Mouse (Mus musculus) embryonic facial prominence, embryonic 15.5 days (tissue): ENCODE results near the gene Defb29. TPM values are rescaled to one million over a fixed set of nuclear protein-coding genes. Genes with fewer than 3 reads are reported as not detected.

Experiments used
- ATAC-seq: fragments of 200-750 bp; cut with Nextera tagmentation; 2 replicates; pipeline ENCODE4 v1.8.0; 2017; ENCODE audit warnings: low read depth, moderate TSS enrichment; ENCODE audit not compliant: insufficient number of reproducible peaks, low FRiP score, low TSS enrichment
- H3K27ac ChIP-seq: fragments of 300-500 bp; sonication (generic); replicated peaks from 2 replicates; pipeline ENCODE4 v1.5.1; 2015; ENCODE audit warnings: mild to moderate bottlenecking, inconsistent platforms
- H3K27me3 ChIP-seq: fragments of 300-500 bp; sonication (generic); 2 replicates; pipeline ENCODE4 v1.6.1; 2015; ENCODE audit warnings: inconsistent platforms
- H3K36me3 ChIP-seq: fragments of 300-500 bp; sonication (generic); 2 replicates; pipeline ENCODE4 v1.6.1; 2015; ENCODE audit warnings: mild to moderate bottlenecking, inconsistent platforms
- H3K4me1 ChIP-seq: fragments of 300-500 bp; sonication (generic); 2 replicates; pipeline ENCODE4 v1.6.1; 2015; ENCODE audit warnings: inconsistent platforms
- H3K4me2 ChIP-seq: fragments of 300-500 bp; sonication (generic); replicated peaks from 2 replicates; pipeline ENCODE4 v1.6.1; 2015; ENCODE audit warnings: mild to moderate bottlenecking, inconsistent platforms
- H3K4me3 ChIP-seq: fragments of 300-500 bp; sonication (generic); replicated peaks from 2 replicates; pipeline ENCODE4 v1.5.1; 2015; ENCODE audit warnings: mild to moderate bottlenecking, inconsistent platforms
- H3K9ac ChIP-seq: fragments of 300-500 bp; sonication (generic); 2 replicates; pipeline ENCODE4 v1.6.1; 2015; ENCODE audit warnings: inconsistent platforms
- H3K9me3 ChIP-seq: fragments of 300-500 bp; sonication (generic); replicated peaks from 2 replicates; pipeline ENCODE4 v1.6.1; 2016; ENCODE audit warnings: inconsistent platforms
- WGBS: fragments of 180-500 bp; shearing (Covaris S2); methylation state at CpG from one replicate; pipeline ENCODE4 v1.1.7; 2015; 5-methylcytosine and 5-hydroxymethylcytosine counted together
- polyA plus RNA-seq: library from polyadenylated mRNA; unstranded; fragments of >200 nt; fragmentation: Nextera tagmentation; extraction: Ambion mirVana; gene quantifications from 2 replicates; pipeline ENCODE4 v1.2.1, GENCODE M21; 2015

The Defb29 gene
- polyA plus RNA-seq, 1 experiment from 2014 or later = not detected

DNA sequence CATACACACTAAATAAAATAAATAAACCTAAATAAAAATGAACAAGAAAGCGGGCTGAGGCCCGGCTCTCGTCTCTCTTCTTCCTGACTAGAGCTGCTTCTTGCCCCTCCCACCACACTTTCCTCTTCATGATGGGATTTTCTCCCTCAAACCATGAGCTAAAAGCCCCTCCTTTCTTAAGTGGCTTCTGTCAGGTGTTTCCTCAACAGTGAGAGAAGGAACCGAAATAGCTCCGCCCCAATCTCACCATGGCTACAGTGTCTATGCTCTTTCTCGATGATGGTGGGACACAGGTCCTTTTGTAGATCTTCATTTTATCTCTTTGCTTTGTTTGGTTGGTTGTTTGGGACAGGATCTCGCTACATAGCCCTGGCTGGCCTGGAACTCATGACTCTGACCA lies 16.8 kb upstream of the Defb29 start:
- no peak overlapping the region for H3K27ac ChIP-seq
- H3K27me3 ChIP-seq = no peaks in the 10 kb centered on the region
- no peak overlapping the region for H3K4me3 ChIP-seq
- no peak overlapping the region for H3K4me2 ChIP-seq
- no peaks in the 10 kb centered on the region for H3K36me3 ChIP-seq
- ATAC-seq = no peak
- H3K9me3 ChIP-seq = no peaks in the 10 kb centered on the region
- no peaks in the 10 kb centered on the region for H3K4me1 ChIP-seq
- WGBS = 78% methylated on average over 7 of the region's 7 CpGs
- no peak overlapping the region for H3K9ac ChIP-seq

GRCm38 (mm10) chr2:152553774-152554423 lies 14.0 kb upstream of the Defb29 start:
- no peak for ATAC-seq
- Histone ChIP-seq H3K9me3 (no peaks in the 10 kb centered on the region), H3K4me1 (no peaks in the 10 kb centered on the region), H3K4me3 (no peak overlapping the region), H3K27me3 (no peaks in the 10 kb centered on the region), H3K36me3 (no peaks in the 10 kb centered on the region), H3K27ac (no peak overlapping the region), H3K9ac (no peak overlapping the region), H3K4me2 (peak overlapping the region; percentile 40)
- WGBS = 12% methylated on average over 16 of the region's 16 CpGs

DNA sequence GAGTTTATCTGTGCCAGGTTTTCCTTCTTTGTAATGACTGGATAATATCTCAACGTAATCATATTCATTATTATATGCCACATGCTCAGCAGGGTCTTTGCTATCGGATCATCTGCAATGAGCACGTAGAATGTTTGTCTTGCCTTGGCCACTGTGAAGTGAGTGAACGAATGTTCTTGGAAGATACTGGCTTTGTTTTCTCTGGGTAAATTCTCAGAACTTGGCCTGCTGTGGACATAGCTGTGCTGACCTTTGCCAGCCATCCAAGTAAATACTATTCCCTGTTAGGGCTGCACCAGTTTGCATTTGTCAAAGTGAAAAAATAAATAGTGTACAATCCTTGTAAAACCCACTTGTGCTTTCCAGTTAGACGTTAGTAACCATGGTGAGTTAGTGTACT lies 8.2 kb upstream of the Defb29 start:
- no peak for ATAC-seq
- no peak overlapping the region for H3K27ac ChIP-seq
- H3K36me3 ChIP-seq = no peaks in the 10 kb centered on the region
- H3K9ac ChIP-seq = no peak overlapping the region
- H3K4me3 ChIP-seq = no peak overlapping the region
- no peaks in the 10 kb centered on the region for H3K27me3 ChIP-seq
- no peaks in the 10 kb centered on the region for H3K9me3 ChIP-seq
- H3K4me1 ChIP-seq = no peaks in the 10 kb centered on the region
- WGBS = 71% methylated on average over 5 of the region's 5 CpGs
- H3K4me2 ChIP-seq = no peak overlapping the region

GRCm38 (mm10) chr2:152544691-152545090 lies 4.8 kb upstream of the Defb29 start:
- ATAC-seq = no peak
- H3K27ac ChIP-seq = no peak overlapping the region
- H3K4me2 ChIP-seq = no peak overlapping the region
- no peak overlapping the region for H3K4me3 ChIP-seq
- no peaks in the 10 kb centered on the region for H3K4me1 ChIP-seq
- H3K9ac ChIP-seq = no peak overlapping the region
- WGBS = 8% methylated on average over 4 of the region's 4 CpGs
- H3K36me3 ChIP-seq = no peaks in the 10 kb centered on the region
- H3K9me3 ChIP-seq = no peaks in the 10 kb centered on the region
- H3K27me3 ChIP-seq = no peaks in the 10 kb centered on the region

GRCm38 (mm10) chr2:152543478-152543877 lies 3.6 kb upstream of the Defb29 start:
- WGBS = 67% methylated on average over 4 of the region's 4 CpGs
- Histone ChIP-seq H3K4me3 (no peak overlapping the region), H3K9ac (no peak overlapping the region), H3K4me1 (no peaks in the 10 kb centered on the region), H3K9me3 (no peaks in the 10 kb centered on the region), H3K4me2 (no peak overlapping the region), H3K27ac (no peak overlapping the region), H3K27me3 (no peaks in the 10 kb centered on the region), H3K36me3 (no peaks in the 10 kb centered on the region)
- ATAC-seq = no peak

DNA sequence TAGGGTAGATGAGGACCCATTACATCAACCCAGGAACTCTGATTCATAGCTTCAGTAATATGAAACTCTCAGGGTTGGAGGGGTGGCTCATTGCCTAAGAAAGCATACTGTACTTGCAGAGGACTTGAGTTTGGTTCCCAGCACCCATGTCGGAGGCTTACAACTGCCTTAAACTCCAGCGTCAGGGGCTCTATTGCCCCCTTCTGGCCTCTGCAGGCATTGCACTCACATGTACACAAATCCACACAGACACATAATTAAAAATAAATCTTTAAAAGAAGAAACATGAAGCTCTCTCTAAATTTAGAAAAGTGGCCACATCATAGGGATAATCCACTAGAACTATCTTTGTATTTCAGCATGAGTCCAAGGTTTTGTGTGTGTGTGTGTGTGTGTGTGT lies 3.0 kb upstream of the Defb29 start:
- no peak overlapping the region for H3K4me3 ChIP-seq
- no peaks in the 10 kb centered on the region for H3K4me1 ChIP-seq
- no peaks in the 10 kb centered on the region for H3K36me3 ChIP-seq
- H3K9me3 ChIP-seq = no peaks in the 10 kb centered on the region
- H3K9ac ChIP-seq = no peak overlapping the region
- no peak for ATAC-seq
- no peak overlapping the region for H3K27ac ChIP-seq
- WGBS = 79% methylated on average over 2 of the region's 2 CpGs
- H3K27me3 ChIP-seq = no peaks in the 10 kb centered on the region
- H3K4me2 ChIP-seq = no peak overlapping the region

DNA sequence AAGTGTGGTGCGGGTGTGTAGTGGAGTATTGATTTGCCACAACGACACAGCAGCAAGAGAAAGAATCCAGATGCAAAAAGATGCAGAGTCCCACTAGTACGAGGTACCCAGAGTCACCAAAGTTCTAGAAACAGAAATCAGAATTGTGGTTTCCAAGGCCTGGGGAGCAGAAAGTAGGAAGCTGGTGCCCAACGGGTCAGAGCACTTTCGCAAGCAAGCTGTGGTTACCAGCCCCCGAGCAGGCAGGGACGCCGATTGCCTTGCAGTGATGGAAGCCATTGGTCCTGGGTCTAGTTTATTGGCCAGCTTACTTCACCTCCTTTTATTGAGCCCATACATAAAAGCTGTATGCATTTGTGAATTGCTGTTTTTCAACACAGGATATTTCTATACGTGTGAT lies 2.1 kb upstream of the Defb29 start:
- Histone ChIP-seq H3K4me2 (no peak overlapping the region), H3K27ac (no peak overlapping the region), H3K4me3 (no peak overlapping the region), H3K27me3 (no peaks in the 10 kb centered on the region), H3K9ac (no peak overlapping the region), H3K9me3 (no peaks in the 10 kb centered on the region), H3K4me1 (no peaks in the 10 kb centered on the region), H3K36me3 (no peaks in the 10 kb centered on the region)
- 76% methylated on average over 9 of the region's 9 CpGs for WGBS
- ATAC-seq = no peak

- ATAC-seq = no peak
- 70% methylated on average over 4 of the region's 4 CpGs for WGBS
- H3K4me1 ChIP-seq = no peaks in the 10 kb centered on the region
These were observed 21.9 kb downstream of the Defb29 start, which contains the start of gene Defb28 for GRCm38 (mm10) chr2:152517981-152518380. Gene Defb28, plus strand, starts transcription at chr2:152518255.

DNA sequence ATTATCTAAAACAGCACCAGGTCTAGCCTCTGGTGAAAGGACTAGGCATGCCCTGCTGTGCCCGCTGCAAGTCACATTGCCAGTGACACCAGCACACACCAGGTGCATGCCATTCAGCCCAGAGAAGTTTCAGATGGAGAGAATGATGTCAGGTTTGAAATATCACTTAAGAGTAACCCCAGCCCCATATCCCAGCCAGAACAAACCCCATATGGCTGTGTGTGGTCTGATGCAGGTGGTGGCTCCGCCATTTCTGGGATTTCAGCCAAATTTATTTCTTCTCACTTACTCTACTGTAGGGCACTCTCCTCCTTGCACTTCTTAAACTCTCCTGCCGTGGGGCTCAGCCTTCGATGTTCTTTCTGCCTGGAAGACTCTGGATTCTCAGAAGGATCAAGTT lies 23.8 kb downstream of the Defb29 start:
- WGBS = 55% methylated on average over 4 of the region's 4 CpGs
- Histone ChIP-seq H3K27ac (no peak overlapping the region), H3K4me1 (no peaks in the 10 kb centered on the region), H3K9ac (no peak overlapping the region), H3K9me3 (no peaks in the 10 kb centered on the region), H3K27me3 (no peaks in the 10 kb centered on the region), H3K4me2 (no peak overlapping the region), H3K4me3 (no peak overlapping the region), H3K36me3 (no peaks in the 10 kb centered on the region)
- ATAC-seq = no peak

More at GRCm38 (mm10) chr2:152517981-152518380, 21.9 kb downstream of the Defb29 start, which contains the start of gene Defb28:
- Histone ChIP-seq H3K27me3 (no peaks in the 10 kb centered on the region), H3K4me2 (no peak within 1 kb of the TSS), H3K36me3 (no peaks in the 10 kb centered on the region), H3K9me3 (no peaks in the 10 kb centered on the region), H3K9ac (no peak within 1 kb of the TSS), H3K4me3 (no peak within 1 kb of the TSS), H3K27ac (no peak within 1 kb of the TSS)

DNA sequence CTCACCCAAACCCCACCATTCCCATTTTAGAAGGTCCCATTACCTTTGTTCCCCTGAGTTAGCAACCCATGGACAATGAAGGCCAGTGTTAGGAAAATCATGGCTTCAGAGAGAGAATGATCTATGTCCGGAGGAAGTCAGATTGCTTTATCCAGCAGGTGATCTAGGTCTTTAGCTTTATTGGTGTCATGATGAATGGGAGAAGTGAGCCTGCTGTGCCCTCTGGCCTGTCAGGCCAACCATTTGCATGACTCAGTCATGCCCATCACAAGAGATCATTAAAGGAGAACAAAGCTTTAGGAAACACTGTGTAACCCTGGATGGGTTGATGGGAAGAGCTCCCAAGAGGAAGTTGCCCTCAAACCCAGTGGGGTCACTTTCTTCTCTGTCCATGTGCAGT lies 28.3 kb downstream of the Defb29 start, which contains the start of gene Defb26:
Gene Defb26, minus strand, starts transcription at position 101 of the 400 bp plus-strand sequence.
- no peak for ATAC-seq
- no peaks in the 10 kb centered on the region for H3K27me3 ChIP-seq
- no peaks in the 10 kb centered on the region for H3K9me3 ChIP-seq
- no peak within 1 kb of the TSS for H3K4me3 ChIP-seq
- no peak within 1 kb of the TSS for H3K9ac ChIP-seq
- no peak within 1 kb of the TSS for H3K27ac ChIP-seq
- H3K36me3 ChIP-seq = no peaks in the 10 kb centered on the region
- WGBS = 82% methylated on average over 1 of the region's 1 CpGs
- H3K4me1 ChIP-seq = no peaks in the 10 kb centered on the region
- no peak within 1 kb of the TSS for H3K4me2 ChIP-seq

DNA sequence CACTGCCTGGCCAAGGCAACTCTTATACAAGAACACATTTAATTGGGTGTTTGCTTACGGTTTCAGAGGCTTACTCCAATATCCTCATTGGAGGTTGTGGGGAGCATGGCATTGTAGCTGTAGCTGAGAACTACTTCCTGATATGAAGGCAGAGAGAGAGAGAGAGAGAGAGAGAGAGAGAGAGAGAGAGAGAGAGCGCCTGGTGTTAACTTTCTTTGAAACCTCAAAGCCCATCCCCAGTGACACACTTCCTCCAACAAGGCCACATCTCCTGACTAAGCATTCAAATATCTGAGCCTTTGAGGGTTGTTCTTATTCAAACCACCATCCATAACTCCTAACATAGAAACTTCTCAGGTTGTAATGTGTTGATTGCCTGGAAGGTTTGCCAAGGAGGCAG lies 35.9 kb downstream of the Defb29 start:
- 76% methylated on average over 2 of the region's 2 CpGs for WGBS

GRCm38 (mm10) chr2:152500863-152501229 lies 39.1 kb downstream of the Defb29 start:
- no peak overlapping the region for H3K4me3 ChIP-seq
- no peaks in the 10 kb centered on the region for H3K36me3 ChIP-seq
- no peak overlapping the region for H3K27ac ChIP-seq
- no peak for ATAC-seq
- no peaks in the 10 kb centered on the region for H3K27me3 ChIP-seq
- no peak overlapping the region for H3K4me2 ChIP-seq
- no peaks in the 10 kb centered on the region for H3K4me1 ChIP-seq
- no peaks in the 10 kb centered on the region for H3K9me3 ChIP-seq
- WGBS = 78% methylated on average over 6 of the region's 6 CpGs
- no peak overlapping the region for H3K9ac ChIP-seq

More for the DNA sequence above, 35.9 kb downstream of the Defb29 start:
- no peak for ATAC-seq
- Histone ChIP-seq H3K4me2 (no peak overlapping the region), H3K4me1 (no peaks in the 10 kb centered on the region), H3K27ac (no peak overlapping the region), H3K9ac (no peak overlapping the region), H3K36me3 (no peaks in the 10 kb centered on the region), H3K9me3 (no peaks in the 10 kb centered on the region), H3K4me3 (no peak overlapping the region), H3K27me3 (no peaks in the 10 kb centered on the region)
